Mouse (Mus musculus) A20 (cell line): Measurements from ENCODE around the gene Prkar2b.

Experiments used
- DNase-seq: peaks from one replicate; pipeline ENCODE4 v3.0.0-alpha.2; 2011; ENCODE audit warnings: low read depth, low spot score

Prkar2b gene

DNA sequence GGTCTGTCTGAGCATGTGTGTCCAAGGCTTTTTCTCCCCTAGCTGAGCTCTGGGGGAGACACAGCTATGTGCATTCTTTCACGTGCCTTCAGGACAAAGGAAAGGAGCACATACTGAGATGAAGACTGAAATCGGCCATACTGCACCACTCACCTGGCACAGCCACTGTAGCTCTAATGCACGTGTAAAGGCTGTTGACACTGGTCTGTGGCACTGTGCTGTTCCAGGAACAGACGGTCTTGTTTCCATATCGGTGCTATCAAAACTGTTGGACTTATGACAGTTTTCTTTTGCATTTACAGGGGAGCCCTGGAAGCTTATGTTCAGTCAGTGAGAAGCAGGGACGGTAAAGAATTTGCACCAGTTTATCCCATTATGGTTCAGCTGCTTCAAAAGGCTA, 135.8 kb downstream of the Prkar2b start:
- no peak for DNase-seq

- no peak for DNase-seq
Observed at GRCm38 (mm10) chr12:31924135-31924534, 137.0 kb downstream of the Prkar2b start.

- DNase-seq = no peak
Observed at GRCm38 (mm10) chr12:31920464-31921405, 140.4 kb downstream of the Prkar2b start.

DNA sequence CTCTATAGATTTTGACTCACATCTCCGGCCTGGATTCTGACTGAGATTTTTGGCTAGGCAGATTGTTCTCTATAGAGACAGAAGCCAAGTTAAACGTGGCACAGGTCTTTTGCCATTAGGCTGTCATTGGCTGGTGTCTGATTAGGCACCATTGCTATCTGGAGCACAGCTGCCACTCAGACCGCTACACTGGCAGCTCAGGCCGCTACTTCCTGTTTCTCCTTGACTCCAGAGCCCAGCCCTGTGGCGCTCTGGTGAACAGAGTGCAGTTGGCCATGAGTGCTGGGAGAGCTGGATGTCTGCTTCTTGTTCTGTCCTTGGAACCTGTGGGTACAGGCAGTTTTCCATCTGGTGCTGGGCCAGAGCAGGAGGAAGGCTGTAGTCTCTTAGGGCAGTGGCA, 143.9 kb downstream of the Prkar2b start:
- peak; percentile 28 for DNase-seq

- DNase-seq = no peak
Observed at GRCm38 (mm10) chr12:31916691-31917090, 144.4 kb downstream of the Prkar2b start.

DNA sequence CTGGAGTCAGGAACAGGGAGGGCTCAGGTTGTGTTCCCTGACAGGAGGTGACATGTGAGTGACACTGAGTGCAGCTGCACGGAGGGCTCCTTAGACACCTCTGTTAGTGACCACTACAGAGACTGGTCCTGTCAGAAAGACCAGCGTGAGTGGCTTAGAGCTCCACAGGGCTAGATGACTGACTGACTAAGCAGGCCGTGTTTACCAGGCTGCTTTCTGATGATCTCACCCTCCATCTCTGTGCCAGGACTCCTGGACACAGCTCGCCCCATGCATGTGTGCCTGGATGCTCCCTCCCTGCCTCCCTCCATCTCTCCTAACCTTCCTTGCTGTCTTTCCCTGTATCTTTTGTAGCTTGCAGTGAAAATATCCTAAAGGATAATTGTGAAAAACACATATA, 147.5 kb downstream of the Prkar2b start:
- no peak for DNase-seq

- no peak for DNase-seq
Observed at GRCm38 (mm10) chr12:31912966-31913551, 148.0 kb downstream of the Prkar2b start.
